Mouse (Mus musculus): ENCODE results near the gene Bpi. TPM values are rescaled to one million over a fixed set of nuclear protein-coding genes. Genes with fewer than 3 reads are reported as not detected.

Bpi gene
- total and polyA plus RNA-seq, 3 experiments = 0.17 to 0.81 (median 0.51) TPM

DNA sequence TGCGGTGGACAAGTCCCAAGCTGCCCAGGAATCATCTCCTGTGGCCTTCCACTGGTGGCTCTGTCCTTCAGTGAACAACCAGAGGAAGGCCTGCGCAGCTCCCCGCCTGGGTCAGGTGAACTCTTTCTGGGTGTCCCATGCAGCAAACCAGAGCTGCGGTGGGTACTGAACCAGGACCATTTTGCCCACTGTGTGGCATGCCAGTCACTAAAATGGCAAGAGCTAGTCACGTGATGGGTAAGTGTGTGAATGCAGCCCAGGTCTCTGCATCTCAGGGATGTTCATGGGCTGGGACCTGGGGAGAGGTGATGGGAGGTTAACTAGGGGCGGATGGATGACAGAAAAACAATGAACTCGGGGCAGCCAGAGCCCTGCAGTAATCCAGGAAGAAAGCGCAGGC lies 12.1 kb downstream of the Bpi start:
- H3K27me3 ChIP-seq (replicated peaks) = peaks cover 23% of the 10 kb centered on the region
- no peak overlapping the region for H3K27ac ChIP-seq (ENCODE audit: insufficient read depth, low read depth)
- H3K9me3 ChIP-seq (replicated peaks; ENCODE audit: low read length) = no peaks in the 10 kb centered on the region
- DNase-seq (ENCODE audit: extremely low read depth) = no peak
- no peak for TF ChIP-seq E2F4 (IDR thresholded peaks at IDR 0.05; ENCODE audit: insufficient replicate concordance, low read depth, low read length)
- no peak for TF ChIP-seq SMC3 (IDR thresholded peaks at IDR 0.05; ENCODE audit: low read depth, low read length)
- no peak for TF ChIP-seq ZNF384 (IDR thresholded peaks at IDR 0.05; ENCODE audit: low read depth, low read length)
- TF ChIP-seq CTCF (conservative IDR thresholded peaks at IDR 0.05 in 1 of 2, IDR thresholded peaks at IDR 0.05 in 1 of 2; ENCODE audit: low read depth in 2 of 2, low read length in 2 of 2) = no peak
- TF ChIP-seq USF1 (IDR thresholded peaks at IDR 0.05; ENCODE audit: low read depth, low read length) = no peak
- no peak for TF ChIP-seq KAT2A (IDR thresholded peaks at IDR 0.05; ENCODE audit: insufficient replicate concordance, low read length)
- TF ChIP-seq NRF1 (IDR thresholded peaks at IDR 0.05; ENCODE audit: low read depth, low read length) = no peak
- no peak for TF ChIP-seq CHD2 (IDR thresholded peaks at IDR 0.05; ENCODE audit: low read length)
- no peak for TF ChIP-seq CHD1 (IDR thresholded peaks at IDR 0.05; ENCODE audit: low read depth, low read length)
- no peak for TF ChIP-seq TCF12 (IDR thresholded peaks at IDR 0.05; ENCODE audit: low read depth, low read length)
- TF ChIP-seq GABPA (IDR thresholded peaks at IDR 0.05; ENCODE audit: insufficient replicate concordance, low read depth, low read length) = no peak
- no peak for TF ChIP-seq PAX5 (IDR thresholded peaks at IDR 0.05; ENCODE audit: low read length)
- no peak for TF ChIP-seq MAX (IDR thresholded peaks at IDR 0.05; ENCODE audit: low read length)
- no peak for TF ChIP-seq HCFC1 (IDR thresholded peaks at IDR 0.05; ENCODE audit: low read depth, low read length)
- no peak for TF ChIP-seq JUND (conservative IDR thresholded peaks at IDR 0.05; ENCODE audit: low read depth, low read length)
- TF ChIP-seq RCOR1 (conservative IDR thresholded peaks at IDR 0.05; ENCODE audit: low read depth, low read length) = no peak
- no peak for TF ChIP-seq ZKSCAN1 (IDR thresholded peaks at IDR 0.05; ENCODE audit: borderline replicate concordance, low read depth, low read length)
- no peak for TF ChIP-seq JUN (IDR thresholded peaks at IDR 0.05; ENCODE audit: insufficient read depth, low read depth, low read length)
- no peak overlapping the region for H3K4me3 ChIP-seq (replicated peaks in 1 of 3; ENCODE audit: low read depth in 2 of 3, low read length in 2 of 3, poor library complexity in 1 of 3)
- peaks cover 0 to 15% of the 10 kb centered on the region in 2 experiments; a peak in 2 of 4 replicates for H3K4me1 ChIP-seq (ENCODE audit: control insufficient read depth in 1 of 2, insufficient read depth in 2 of 2)
- H3K9ac ChIP-seq (ENCODE audit: insufficient read depth, low read depth) = no peak overlapping the region
- in situ Hi-C loops (cut with MboI; ENCODE audit: low pct_ligation_motif_present, low pct_unique_long_range_greater_than_20kb, low sequenced_read_pairs) (no loop called here), dilution Hi-C loops (cut with MboI; ENCODE audit: extremely low pct_ligation_motif_present, extremely low pct_unique_long_range_greater_than_20kb, low sequenced_read_pairs) (no loop called here)
- H3K4me2 ChIP-seq (ENCODE audit: insufficient read depth, low read depth, poor library complexity, severe bottlenecking) = no peak overlapping the region
- H3K36me3 ChIP-seq (replicated peaks in 1 of 2; ENCODE audit: control insufficient read depth in 1 of 2, insufficient read depth in 1 of 2, low read length in 1 of 2) = no peaks in the 10 kb centered on the region
- H3K79me2 ChIP-seq (replicated peaks; ENCODE audit: control insufficient read depth, extremely low read depth, insufficient read depth, poor library complexity, severe bottlenecking) = no peaks in the 10 kb centered on the region

DNA sequence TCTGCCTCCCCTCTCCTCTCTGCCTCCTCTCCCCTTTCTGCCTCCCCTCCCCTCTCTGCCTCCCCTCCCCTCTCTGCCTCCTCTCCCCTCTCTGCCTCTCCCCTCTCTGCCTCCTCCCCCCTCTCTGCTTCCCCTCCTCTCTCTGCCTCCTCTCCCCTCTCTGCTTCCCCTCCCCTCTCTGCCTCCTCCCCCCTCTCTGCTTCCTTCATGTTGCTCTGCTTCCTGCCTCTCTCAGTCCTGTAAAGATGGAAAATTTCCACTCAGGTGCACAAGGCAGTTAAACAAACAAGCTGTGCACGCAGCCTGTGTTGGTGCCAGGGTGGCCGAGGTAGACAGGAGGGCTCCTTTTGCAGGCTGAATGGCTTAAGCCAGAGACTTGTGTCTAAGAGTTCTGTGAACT lies 15.8 kb downstream of the Bpi start:
- H3K9ac ChIP-seq (ENCODE audit: insufficient read depth, low read depth) = no peak overlapping the region
- no peak for DNase-seq (ENCODE audit: extremely low read depth)
- TF ChIP-seq ZMIZ1 (IDR thresholded peaks at IDR 0.05; ENCODE audit: low read depth, low read length) (no peak), RCOR1 (conservative IDR thresholded peaks at IDR 0.05; ENCODE audit: low read depth, low read length) (no peak), BHLHE40 (IDR thresholded peaks at IDR 0.05; ENCODE audit: low read depth, low read length) (no peak), JUND (conservative IDR thresholded peaks at IDR 0.05; ENCODE audit: low read depth, low read length) (no peak), MYC (IDR thresholded peaks at IDR 0.05; ENCODE audit: low read depth, low read length) (no peak), ZC3H11A (IDR thresholded peaks at IDR 0.05; ENCODE audit: low read depth, low read length) (no peak), NRF1 (IDR thresholded peaks at IDR 0.05; ENCODE audit: low read depth, low read length) (no peak), CHD2 (IDR thresholded peaks at IDR 0.05; ENCODE audit: low read length) (no peak), USF1 (IDR thresholded peaks at IDR 0.05; ENCODE audit: low read depth, low read length) (no peak), CTCF (conservative IDR thresholded peaks at IDR 0.05 in 1 of 2, IDR thresholded peaks at IDR 0.05 in 1 of 2; ENCODE audit: low read depth in 2 of 2, low read length in 2 of 2) (no peak), POLR2AphosphoS2 (IDR thresholded peaks at IDR 0.05; ENCODE audit: low read depth, low read length) (no peak), ETS1 (conservative IDR thresholded peaks at IDR 0.05; ENCODE audit: low read depth, low read length) (no peak), IRF4 (IDR thresholded peaks at IDR 0.05; ENCODE audit: low read depth, low read length) (no peak), GABPA (IDR thresholded peaks at IDR 0.05; ENCODE audit: insufficient replicate concordance, low read depth, low read length) (no peak), KAT2A (IDR thresholded peaks at IDR 0.05; ENCODE audit: insufficient replicate concordance, low read length) (no peak), HCFC1 (IDR thresholded peaks at IDR 0.05; ENCODE audit: low read depth, low read length) (no peak), MAX (IDR thresholded peaks at IDR 0.05; ENCODE audit: low read length) (no peak), CHD1 (IDR thresholded peaks at IDR 0.05; ENCODE audit: low read depth, low read length) (no peak), POLR2A (IDR thresholded peaks at IDR 0.05; ENCODE audit: low read depth, low read length) (no peak), ZKSCAN1 (IDR thresholded peaks at IDR 0.05; ENCODE audit: borderline replicate concordance, low read depth, low read length) (no peak)
- H3K9me3 ChIP-seq (replicated peaks; ENCODE audit: low read length) = no peaks in the 10 kb centered on the region
- peaks cover 0 to 22% of the 10 kb centered on the region in 2 experiments; a peak in 2 of 4 replicates for H3K4me1 ChIP-seq (ENCODE audit: control insufficient read depth in 1 of 2, insufficient read depth in 2 of 2)
- H3K27me3 ChIP-seq (replicated peaks) = peaks cover 12% of the 10 kb centered on the region
- H3K4me3 ChIP-seq (replicated peaks in 1 of 3; ENCODE audit: low read depth in 2 of 3, low read length in 2 of 3, poor library complexity in 1 of 3) = no peak overlapping the region
- H3K79me2 ChIP-seq (replicated peaks; ENCODE audit: control insufficient read depth, extremely low read depth, insufficient read depth, poor library complexity, severe bottlenecking) = no peaks in the 10 kb centered on the region
- no peak overlapping the region for H3K27ac ChIP-seq (ENCODE audit: insufficient read depth, low read depth)
- H3K4me2 ChIP-seq (ENCODE audit: insufficient read depth, low read depth, poor library complexity, severe bottlenecking) = no peak overlapping the region
- dilution Hi-C loops (cut with MboI; ENCODE audit: extremely low pct_ligation_motif_present, extremely low pct_unique_long_range_greater_than_20kb, low sequenced_read_pairs) = no loop called here
- no peaks in the 10 kb centered on the region for H3K36me3 ChIP-seq (replicated peaks in 1 of 2; ENCODE audit: control insufficient read depth in 1 of 2, insufficient read depth in 1 of 2, low read length in 1 of 2)
- in situ Hi-C loops (cut with MboI; ENCODE audit: low pct_ligation_motif_present, low pct_unique_long_range_greater_than_20kb, low sequenced_read_pairs) = no loop called here

Data from CH12.LX (cell line).